Mouse (Mus musculus) midbrain, postnatal 0 days (tissue): ENCODE measurements around the gene Car4. TPM values are rescaled to one million over a fixed set of nuclear protein-coding genes. Genes with fewer than 3 reads are reported as not detected.

ENCODE experiments used
- ATAC-seq: fragments of 200-750 bp; cut with Nextera tagmentation; 2 replicates; pipeline ENCODE4 v1.8.0; 2017; ENCODE audit warnings: moderate number of reproducible peaks, mild to moderate bottlenecking, moderate TSS enrichment, moderate library complexity; ENCODE audit not compliant: low FRiP score
- DNase-seq: peaks from one replicate; pipeline ENCODE4 v3.0.0-alpha.2; 2015; ENCODE audit warnings: low spot score
- H3K27ac ChIP-seq: fragments of 300-500 bp; sonication (generic); 2 replicates; pipeline ENCODE4 v1.5.1; 2014; ENCODE audit warnings: low read depth, mild to moderate bottlenecking, low read length, mixed read lengths
- H3K27me3 ChIP-seq: fragments of 300-500 bp; sonication (generic); 2 replicates; pipeline ENCODE4 v1.6.1; 2014; ENCODE audit warnings: low read length, control low read depth, mixed read lengths; ENCODE audit not compliant: insufficient read depth
- H3K36me3 ChIP-seq: fragments of 300-500 bp; sonication (generic); 2 replicates; pipeline ENCODE4 v1.6.1; 2014; ENCODE audit warnings: low read length, control low read depth, mixed read lengths; ENCODE audit not compliant: insufficient read depth
- H3K4me1 ChIP-seq: fragments of 300-500 bp; sonication (generic); 2 replicates; pipeline ENCODE4 v1.6.1; 2014; ENCODE audit warnings: mild to moderate bottlenecking, control low read depth, antibody characterized with exemption, low read length, mixed read lengths; ENCODE audit not compliant: insufficient read depth
- H3K4me2 ChIP-seq: fragments of 300-500 bp; sonication (generic); 2 replicates; pipeline ENCODE4 v1.6.1; 2014; ENCODE audit warnings: low read depth, mild to moderate bottlenecking, low read length, mixed read lengths; ENCODE audit not compliant: poor library complexity, severe bottlenecking
- H3K4me3 ChIP-seq: fragments of 300-500 bp; sonication (generic); 2 replicates; pipeline ENCODE4 v1.5.1; 2014; ENCODE audit warnings: low read depth, mild to moderate bottlenecking, low read length, moderate library complexity
- H3K9ac ChIP-seq: fragments of 300-500 bp; sonication (generic); replicated peaks from 2 replicates; pipeline ENCODE4 v1.6.1; 2014; ENCODE audit warnings: mild to moderate bottlenecking, low read length, moderate library complexity, mixed read lengths; ENCODE audit not compliant: poor library complexity, severe bottlenecking
- H3K9me3 ChIP-seq: fragments of 300-500 bp; sonication (generic); 2 replicates; pipeline ENCODE4 v1.6.1; 2016; ENCODE audit warnings: low read length, control low read depth
- CTCF ChIP-seq: IDR thresholded peaks from 2 replicates; pipeline ENCODE4 v1.5.1; 2016; ENCODE audit warnings: antibody characterized with exemption, mild to moderate bottlenecking
- WGBS: fragments of 180-500 bp; shearing (Covaris S2); extraction: QIAGEN DNeasy Blood & Tissue Kit; methylation state at CpG from one replicate; pipeline ENCODE4 v1.1.7; 2014; 5-methylcytosine and 5-hydroxymethylcytosine counted together
- polyA plus RNA-seq: library from polyadenylated mRNA; unstranded; fragments of >200 nt; fragmentation: Nextera tagmentation; extraction: Ambion mirVana; gene quantifications from 2 replicates; pipeline ENCODE4 v1.2.1, GENCODE M21; 2015
- total RNA-seq: library from RNA; depleted of rRNA; stranded (reverse); fragments of >200 nt; gene quantifications from 2 replicates; pipeline ENCODE4 v1.2.3, GENCODE M21; 2014; rRNA removed

The Car4 gene
- total RNA-seq (0.71 and 1.5 TPM in 2 replicates), polyA plus RNA-seq (9.0 and 12.1 TPM in 2 replicates)

DNA sequence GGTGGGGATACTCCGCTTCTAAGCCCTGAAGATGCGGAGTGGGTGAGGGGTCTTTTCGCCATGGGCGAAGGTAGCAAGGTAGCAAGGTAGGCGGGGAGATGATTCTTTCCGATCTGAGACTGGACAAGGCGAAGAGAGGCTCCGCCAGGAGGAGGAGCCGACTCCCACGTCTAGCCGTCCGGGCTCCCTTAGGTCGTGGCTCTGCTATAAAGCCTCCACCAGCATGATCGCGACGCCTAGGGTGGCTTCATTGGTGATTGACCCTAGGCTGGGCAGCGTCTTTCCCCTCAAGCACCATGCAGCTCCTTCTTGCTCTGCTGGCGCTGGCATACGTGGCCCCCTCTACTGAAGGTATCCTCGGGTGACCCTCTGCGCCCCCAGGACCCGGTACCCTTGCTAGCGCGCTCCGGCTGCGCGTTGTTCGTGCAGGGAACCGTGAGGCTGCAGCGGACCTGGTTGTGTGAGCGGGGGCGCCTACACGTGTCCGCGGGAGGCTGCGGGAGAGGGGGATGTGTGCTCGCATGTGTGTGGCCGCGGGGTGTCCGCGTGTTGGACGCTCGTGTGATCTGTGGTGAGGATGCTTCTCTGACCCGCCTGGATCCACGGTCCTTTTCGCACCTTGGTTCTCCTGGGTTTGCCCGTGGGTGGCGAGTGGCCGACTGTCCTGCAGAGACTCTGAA lies at the start of gene Car4:
Car4 (plus strand) TSS at position 196 of the 680 bp plus-strand sequence.
- under 1% methylated on average over 48 of the region's 49 CpGs for WGBS
- Histone ChIP-seq H3K4me2 (peak within 1 kb of the TSS; percentile 61), H3K9ac (peak within 1 kb of the TSS; percentile 5; the same call in 1 of the 2 replicates), H3K27ac (no peak within 1 kb of the TSS), H3K36me3 (no peaks in the 10 kb centered on the region), H3K4me1 (no peaks in the 10 kb centered on the region), H3K4me3 (peak within 1 kb of the TSS; percentile 42), H3K9me3 (no peaks in the 10 kb centered on the region), H3K27me3 (peaks cover 42% of the 10 kb centered on the region)
- ATAC-seq, result peak; percentile 20; the same call in 1 of the 2 replicates
- peak; percentile 16 for DNase-seq
- TF ChIP-seq CTCF, result no peak

DNA sequence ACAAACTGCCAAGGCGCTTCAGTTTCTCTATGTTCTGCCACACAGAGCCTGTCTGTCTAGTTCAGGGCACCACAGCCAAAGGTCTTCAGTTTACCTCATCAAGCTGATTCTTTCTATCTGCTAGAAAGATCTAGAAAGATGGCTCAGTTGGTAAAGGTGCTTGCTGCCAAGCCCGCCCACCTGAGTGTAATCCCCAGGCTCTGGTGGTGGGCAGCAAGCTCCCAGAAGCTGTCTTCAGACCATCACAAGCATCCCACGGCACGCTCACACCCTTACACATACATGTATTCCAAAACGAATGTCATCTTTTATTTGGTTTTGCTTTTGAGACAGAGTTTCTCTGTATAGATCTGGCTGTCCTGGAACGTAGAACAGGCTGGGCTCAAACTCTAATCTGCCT lies 49.1 kb upstream of the Car4 start:
- H3K27me3 ChIP-seq, result no peaks in the 10 kb centered on the region
- H3K4me2 ChIP-seq, result no peak overlapping the region
- H3K9ac ChIP-seq, result no peak overlapping the region
- TF ChIP-seq CTCF, result no peak
- no peak overlapping the region for H3K4me3 ChIP-seq
- DNase-seq, result no peak
- WGBS, result 96% methylated on average over 6 of the region's 6 CpGs
- H3K9me3 ChIP-seq, result no peaks in the 10 kb centered on the region
- no peak overlapping the region for H3K27ac ChIP-seq
- H3K36me3 ChIP-seq, result peaks cover 68% of the 10 kb centered on the region
- no peak for ATAC-seq
- H3K4me1 ChIP-seq, result no peaks in the 10 kb centered on the region

DNA sequence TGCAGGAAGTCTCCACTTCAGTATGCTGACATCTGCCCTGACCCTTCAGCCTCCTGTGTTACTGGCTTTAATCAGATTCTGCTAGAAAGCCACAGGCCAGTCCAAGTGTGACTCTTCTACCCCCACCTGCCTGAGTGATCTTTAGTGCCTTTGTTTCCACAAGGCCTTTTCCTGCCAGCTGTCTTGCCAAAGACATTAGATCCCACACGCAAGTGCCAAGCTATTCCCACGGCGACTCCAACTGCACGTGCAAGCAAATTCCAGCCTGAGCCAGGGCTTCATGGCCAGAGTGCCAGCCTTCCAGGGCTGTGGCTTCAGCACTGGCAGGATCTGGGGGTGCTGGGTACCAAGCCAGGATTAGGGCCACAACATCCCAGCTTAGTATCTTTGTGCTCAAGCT lies 47.2 kb upstream of the Car4 start:
- Histone ChIP-seq H3K4me3 (no peak overlapping the region), H3K36me3 (peaks cover 66% of the 10 kb centered on the region), H3K9ac (no peak overlapping the region), H3K4me1 (no peaks in the 10 kb centered on the region), H3K27ac (no peak overlapping the region), H3K4me2 (no peak overlapping the region), H3K9me3 (no peaks in the 10 kb centered on the region), H3K27me3 (no peaks in the 10 kb centered on the region)
- 73% methylated on average over 4 of the region's 4 CpGs for WGBS
- ATAC-seq, result no peak
- TF ChIP-seq CTCF, result no peak
- no peak for DNase-seq

DNA sequence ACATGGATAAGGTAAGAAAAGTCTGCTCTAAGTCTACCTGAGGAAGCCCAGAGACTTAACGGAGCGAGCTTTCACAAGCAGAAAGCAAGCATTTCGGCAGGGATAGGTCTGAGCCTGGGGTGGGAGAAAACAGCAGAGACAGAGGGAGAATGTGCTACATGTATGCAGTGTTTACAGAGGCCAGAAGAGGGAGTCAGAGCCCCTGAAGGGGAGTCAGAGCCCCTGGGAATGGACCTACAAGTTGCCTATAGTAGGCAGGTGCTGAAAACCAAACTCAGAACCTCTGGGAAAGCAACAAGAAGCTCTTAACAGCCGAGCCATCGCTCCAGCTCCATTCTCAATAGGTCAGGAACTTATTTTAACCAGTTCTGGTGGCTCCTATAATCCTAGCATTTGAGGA lies 42.9 kb upstream of the Car4 start:
- Histone ChIP-seq H3K27me3 (no peaks in the 10 kb centered on the region), H3K9ac (no peak overlapping the region), H3K4me3 (no peak overlapping the region), H3K4me1 (no peaks in the 10 kb centered on the region), H3K4me2 (no peak overlapping the region), H3K9me3 (no peaks in the 10 kb centered on the region), H3K36me3 (peaks cover 30% of the 10 kb centered on the region), H3K27ac (no peak overlapping the region)
- DNase-seq, result no peak
- TF ChIP-seq CTCF, result peak; percentile 31; the same call in 1 of the 2 replicates
- WGBS, result 79% methylated on average over 5 of the region's 5 CpGs
- ATAC-seq, result no peak

DNA sequence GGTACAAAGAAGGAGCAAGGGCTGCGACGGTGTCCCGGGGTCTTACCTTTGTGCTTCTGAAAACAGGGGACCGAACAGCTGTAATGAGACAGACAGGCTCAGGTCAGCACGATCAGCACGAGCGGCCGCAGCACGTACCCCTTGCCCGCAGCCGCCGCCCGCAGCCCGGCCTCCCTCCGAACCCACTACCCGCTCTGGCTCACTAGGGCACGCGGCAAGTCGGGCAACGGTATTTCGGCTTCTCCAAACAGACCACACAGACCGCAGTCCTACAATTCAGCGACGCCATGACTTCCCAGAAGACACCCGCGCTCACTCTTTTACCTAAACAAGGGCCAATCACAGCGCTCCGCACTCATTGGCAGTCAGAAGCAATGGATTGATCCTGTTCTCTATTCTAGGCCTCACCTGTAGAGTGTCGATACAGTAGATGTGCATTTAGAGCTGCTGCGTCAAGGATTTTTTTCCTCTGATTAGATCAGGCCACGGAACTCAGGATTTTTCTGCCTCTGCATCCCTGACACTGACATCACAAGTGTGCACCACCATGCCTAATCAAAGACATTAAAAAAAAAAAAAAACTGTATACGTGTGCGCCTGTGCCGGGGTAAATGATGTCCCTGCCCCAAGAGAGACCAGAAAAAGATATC lies 41.4 kb upstream of the Car4 start, which contains the start of gene Znhit3:
Znhit3 (minus strand) TSS at position 314 of the 650 bp plus-strand sequence.
- peak; percentile 91 for ATAC-seq
- no peak for TF ChIP-seq CTCF

More for the DNA sequence above, 41.4 kb upstream of the Car4 start, which contains the start of gene Znhit3:
- Histone ChIP-seq H3K36me3 (peaks cover 21% of the 10 kb centered on the region), H3K9me3 (no peaks in the 10 kb centered on the region), H3K4me2 (peak within 1 kb of the TSS; percentile 72), H3K27me3 (no peaks in the 10 kb centered on the region), H3K9ac (peak within 1 kb of the TSS; percentile 75), H3K4me3 (peak within 1 kb of the TSS; percentile 94), H3K4me1 (no peaks in the 10 kb centered on the region), H3K27ac (0 out of 2 replicates have a peak within 1 kb of the TSS, but pooled peaks have one; percentile 52)
- 3% methylated on average over 34 of the region's 34 CpGs for WGBS
- peak; percentile 97 for DNase-seq
